Mouse (Mus musculus) kidney, postnatal 10 days (tissue): ENCODE results near the gene Cdh4.

Experiments used
- DNase-seq: peaks from one replicate; pipeline ENCODE4 v3.0.0; 2021; ENCODE audit warnings: mixed read lengths

The Cdh4 gene

GRCm38 (mm10) chr2:179872724-179873123 lies 430.5 kb downstream of the Cdh4 start:
- DNase-seq: peak; percentile 69

- DNase-seq: peak; percentile 62
Observed at GRCm38 (mm10) chr2:179873315-179873714, 431.1 kb downstream of the Cdh4 start.

GRCm38 (mm10) chr2:179875147-179875546 lies 432.9 kb downstream of the Cdh4 start:
- peak; percentile 82 for DNase-seq

- peak; percentile 60 for DNase-seq
Observed at GRCm38 (mm10) chr2:179877551-179878215, 435.5 kb downstream of the Cdh4 start.

- peak; percentile 15 for DNase-seq
Observed at GRCm38 (mm10) chr2:179884561-179884960, 442.3 kb downstream of the Cdh4 start.

- no peak for DNase-seq
Observed at GRCm38 (mm10) chr2:179891048-179891447, 448.8 kb downstream of the Cdh4 start.

GRCm38 (mm10) chr2:179896949-179897348 lies 454.7 kb downstream of the Cdh4 start:
- DNase-seq: no peak

- DNase-seq: no peak
Observed at GRCm38 (mm10) chr2:179912911-179913310, 470.7 kb downstream of the Cdh4 start.

- no peak for DNase-seq
Observed at GRCm38 (mm10) chr2:179913349-179913748, 471.1 kb downstream of the Cdh4 start.

GRCm38 (mm10) chr2:179914246-179914645 lies 472.0 kb downstream of the Cdh4 start:
- DNase-seq: peak; percentile 26

GRCm38 (mm10) chr2:179916877-179917673 lies 474.8 kb downstream of the Cdh4 start:
- peak; percentile 83 for DNase-seq

- peak; percentile 27 for DNase-seq
Observed at GRCm38 (mm10) chr2:179920042-179920441, 477.8 kb downstream of the Cdh4 start.

- no peak for DNase-seq
Observed at GRCm38 (mm10) chr2:179921021-179921653, 478.9 kb downstream of the Cdh4 start.

GRCm38 (mm10) chr2:179924038-179924437 lies 481.8 kb downstream of the Cdh4 start:
- DNase-seq: no peak

GRCm38 (mm10) chr2:179929166-179929565 lies 486.9 kb downstream of the Cdh4 start:
- peak; percentile 63 for DNase-seq

GRCm38 (mm10) chr2:179931741-179932140 lies 489.5 kb downstream of the Cdh4 start:
- DNase-seq: no peak

- DNase-seq: no peak
Observed at GRCm38 (mm10) chr2:179934165-179934564, 491.9 kb downstream of the Cdh4 start.

- DNase-seq: no peak
Observed at GRCm38 (mm10) chr2:179937091-179937490, 494.9 kb downstream of the Cdh4 start.

- DNase-seq: no peak
Observed at GRCm38 (mm10) chr2:179941696-179942095, 499.5 kb downstream of the Cdh4 start.

- no peak for DNase-seq
Observed at GRCm38 (mm10) chr2:179945051-179945450, 502.8 kb downstream of the Cdh4 start.

GRCm38 (mm10) chr2:179946496-179946895 lies 504.3 kb downstream of the Cdh4 start:
- no peak for DNase-seq

GRCm38 (mm10) chr2:179947607-179948006 lies 505.4 kb downstream of the Cdh4 start:
- no peak for DNase-seq

GRCm38 (mm10) chr2:179948820-179949219 lies 506.6 kb downstream of the Cdh4 start:
- DNase-seq: no peak
